ENCODE assay signal across 11 mouse cellular contexts in genomic region chr5:111674976-111675672, GRCm38 (mm10). TPM values are rescaled to one million over a fixed set of nuclear protein-coding genes. Genes with fewer than 3 reads are reported as not detected.
DNase-seq lines count a peak whose midpoint lies in the region; ATAC-seq lines count a peak whose summit lies in the region.
"Had no signal": no experiment of that assay in that cellular context is flagged by ENCODE, and none has a peak within 500 bp of the region (broad histone marks: within the 10 kb centered on the region; RNA-seq: fewer than 3 reads in every experiment).

No protein-coding gene starts in this region.

- no peaks in the 10 kb centered on the region for H3K36me3 ChIP-seq in heart, embryonic 16.5 days (ENCODE audit: control insufficient read depth, insufficient read depth)
- H3K36me3 ChIP-seq in embryonic facial prominence, embryonic 14.5 days (ENCODE audit: control insufficient read depth, insufficient read depth, low read length), result no peaks in the 10 kb centered on the region
- H3K36me3 ChIP-seq in hindbrain, embryonic 16.5 days (ENCODE audit: control insufficient read depth, insufficient read depth, low read length), result no peaks in the 10 kb centered on the region
- H3K36me3 ChIP-seq in neural tube, embryonic 15.5 days, result no peaks in the 10 kb centered on the region

- no peaks in the 10 kb centered on the region for H3K9me3 ChIP-seq in heart, embryonic 16.5 days (replicated peaks; ENCODE audit: control insufficient read depth, low read length)
- no peaks in the 10 kb centered on the region for H3K9me3 ChIP-seq in embryonic facial prominence, embryonic 14.5 days (ENCODE audit: control insufficient read depth, low read length)
- no peaks in the 10 kb centered on the region for H3K9me3 ChIP-seq in hindbrain, embryonic 16.5 days (ENCODE audit: control insufficient read depth, low read length)
- no peaks in the 10 kb centered on the region for H3K9me3 ChIP-seq in neural tube, embryonic 15.5 days (replicated peaks)

- peaks cover 3% of the 10 kb centered on the region; the same call in 1 of the 2 replicates for H3K27me3 ChIP-seq in heart, embryonic 16.5 days (ENCODE audit: control insufficient read depth, insufficient read depth, low read length)
- H3K27me3 ChIP-seq in embryonic facial prominence, embryonic 14.5 days (replicated peaks; ENCODE audit: control insufficient read depth, insufficient read depth, low read length), result no peaks in the 10 kb centered on the region
- H3K27me3 ChIP-seq in hindbrain, embryonic 16.5 days (replicated peaks; ENCODE audit: control insufficient read depth, insufficient read depth, low read length), result no peaks in the 10 kb centered on the region
- H3K27me3 ChIP-seq in neural tube, embryonic 15.5 days (replicated peaks), result peaks cover 5% of the 10 kb centered on the region; the same call in 1 of the 2 replicates

- peak; percentile 33 for ATAC-seq in heart, embryonic 16.5 days (replicated peaks; ENCODE audit: extremely low read depth, insufficient read depth, low FRiP score)
- ATAC-seq in embryonic facial prominence, embryonic 14.5 days (ENCODE audit: low read depth), result peak; percentile 2; the same call in 1 of the 2 replicates
- peak; percentile 3; the same call in 1 of the 2 replicates for ATAC-seq in hindbrain, embryonic 16.5 days
- no peak for ATAC-seq in neural tube, embryonic 15.5 days (ENCODE audit: low FRiP score)

- DNase-seq in heart, postnatal 10 days, result no peak
- no peak for DNase-seq in embryonic facial prominence, embryonic 14.5 days (ENCODE audit: low spot score)
- DNase-seq in cerebellum, adult 11 months, result no peak
- no peak for DNase-seq in retina, postnatal 1 day
- DNase-seq in natural killer cell, adult 2 months (ENCODE audit: low spot score in 2 of 2), result no peak

- no peak overlapping the region for H3K4me2 ChIP-seq in heart, embryonic 16.5 days (ENCODE audit: low read depth, low read length)
- no peak overlapping the region for H3K4me2 ChIP-seq in embryonic facial prominence, embryonic 14.5 days (ENCODE audit: low read depth, low read length)
- H3K4me2 ChIP-seq in hindbrain, embryonic 16.5 days (ENCODE audit: low read length), result no peak overlapping the region
- no peak overlapping the region for H3K4me2 ChIP-seq in neural tube, embryonic 15.5 days

- peaks cover 14% of the 10 kb centered on the region for H3K4me1 ChIP-seq in heart, embryonic 16.5 days (ENCODE audit: control insufficient read depth, insufficient read depth, low read length)
- H3K4me1 ChIP-seq in embryonic facial prominence, embryonic 14.5 days (ENCODE audit: control insufficient read depth, insufficient read depth, low read length), result peaks cover 38% of the 10 kb centered on the region
- peaks cover 20% of the 10 kb centered on the region for H3K4me1 ChIP-seq in hindbrain, embryonic 16.5 days (ENCODE audit: control insufficient read depth, insufficient read depth, low read depth, low read length)
- H3K4me1 ChIP-seq in neural tube, embryonic 15.5 days, result peaks cover 36% of the 10 kb centered on the region

- intact Hi-C loops in heart, postnatal 10 days (cut with DNase I), result no loop called here

- no peak overlapping the region for H3K4me3 ChIP-seq in heart, embryonic 16.5 days (ENCODE audit: low read length)
- H3K4me3 ChIP-seq in embryonic facial prominence, embryonic 14.5 days (ENCODE audit: low read depth, low read length), result no peak overlapping the region
- H3K4me3 ChIP-seq in hindbrain, embryonic 16.5 days (ENCODE audit: low read length), result no peak overlapping the region
- no peak overlapping the region for H3K4me3 ChIP-seq in neural tube, embryonic 15.5 days (replicated peaks)
- H3K4me3 ChIP-seq: erythroblast, embryonic 14.5 days had no signal

- peak overlapping the region; percentile 85 for H3K27ac ChIP-seq in heart, embryonic 16.5 days (ENCODE audit: low read length)
- H3K27ac ChIP-seq in embryonic facial prominence, embryonic 14.5 days (replicated peaks; ENCODE audit: low read depth, low read length), result peak overlapping the region; percentile 69
- H3K27ac ChIP-seq in hindbrain, embryonic 16.5 days (ENCODE audit: low read depth, low read length), result peak overlapping the region; percentile 30; the same call in 1 of the 2 replicates
- H3K27ac ChIP-seq in neural tube, embryonic 15.5 days (replicated peaks), result 0 out of 2 replicates have a peak overlapping the region, but pooled peaks have one; percentile 39

- peak overlapping the region; percentile 50; the same call in 1 of the 2 replicates for H3K9ac ChIP-seq in heart, embryonic 16.5 days (ENCODE audit: low read length)
- no peak overlapping the region for H3K9ac ChIP-seq in embryonic facial prominence, embryonic 14.5 days (ENCODE audit: low read depth, low read length)
- no peak overlapping the region for H3K9ac ChIP-seq in hindbrain, embryonic 16.5 days (ENCODE audit: low read depth, low read length)
- H3K9ac ChIP-seq in neural tube, embryonic 15.5 days (replicated peaks), result no peak overlapping the region

- WGBS in heart, embryonic 16.5 days, result 40% methylated on average over 6 of the region's 6 CpGs
- 40% methylated on average over 6 of the region's 6 CpGs for WGBS in embryonic facial prominence, embryonic 14.5 days
- WGBS in hindbrain, embryonic 16.5 days, result 59% methylated on average over 6 of the region's 6 CpGs
- 64% methylated on average over 6 of the region's 6 CpGs for WGBS in neural tube, embryonic 15.5 days

RNA-seq across cellular contexts. Expression of gene Gm26897, which starts 58.6 kb away (rescaled TPM):
- not detected in 2 replicates for polyA plus RNA-seq in heart, embryonic 16.5 days (2015; fragmentation: Nextera tagmentation; extraction: Ambion mirVana)
- not detected for total RNA-seq in heart, postnatal 10 days (2021)
- not detected in 2 replicates for polyA plus RNA-seq in embryonic facial prominence, embryonic 14.5 days (2014; fragmentation: Nextera tagmentation; extraction: Ambion mirVana)
- polyA plus RNA-seq in hindbrain, embryonic 16.5 days (2015; fragmentation: Nextera tagmentation; extraction: Ambion mirVana), result not detected in 2 replicates
- polyA plus RNA-seq in neural tube, embryonic 15.5 days (2015; fragmentation: Nextera tagmentation; extraction: Ambion mirVana), result not detected in 2 replicates
- total RNA-seq: adrenal gland, postnatal 36 days had no signal
- polyA plus RNA-seq: erythroblast, embryonic 14.5 days; large intestine, adult 2 months had no signal

Comparison
In these comparisons a context has a peak if more than half of its experiments do, and no peak if none do; other contexts are left out.
1. H3K27ac ChIP-seq: peak in every context shown above with its lines; median percentile 85 in heart, embryonic 16.5 days; 69 in embryonic facial prominence, embryonic 14.5 days; 39 in neural tube, embryonic 15.5 days; 30 in hindbrain, embryonic 16.5 days.